Mouse (Mus musculus) spleen, adult 2 months (tissue): ENCODE results near the gene Gm49322.

Experiments
- CTCF ChIP-seq: fragments of 200-500 bp; IDR thresholded peaks from 2 replicates; pipeline ENCODE4 v1.5.1; 2011; ENCODE audit warnings: mild to moderate bottlenecking, inconsistent platforms; ENCODE audit not compliant: insufficient read depth, insufficient read length, insufficient replicate concordance; ENCODE audit errors: extremely low read depth
- POLR2A ChIP-seq: fragments of 200-500 bp; IDR thresholded peaks from 2 replicates; pipeline ENCODE4 v1.6.1; 2011; ENCODE audit warnings: low read depth, low read length, inconsistent platforms

DNA sequence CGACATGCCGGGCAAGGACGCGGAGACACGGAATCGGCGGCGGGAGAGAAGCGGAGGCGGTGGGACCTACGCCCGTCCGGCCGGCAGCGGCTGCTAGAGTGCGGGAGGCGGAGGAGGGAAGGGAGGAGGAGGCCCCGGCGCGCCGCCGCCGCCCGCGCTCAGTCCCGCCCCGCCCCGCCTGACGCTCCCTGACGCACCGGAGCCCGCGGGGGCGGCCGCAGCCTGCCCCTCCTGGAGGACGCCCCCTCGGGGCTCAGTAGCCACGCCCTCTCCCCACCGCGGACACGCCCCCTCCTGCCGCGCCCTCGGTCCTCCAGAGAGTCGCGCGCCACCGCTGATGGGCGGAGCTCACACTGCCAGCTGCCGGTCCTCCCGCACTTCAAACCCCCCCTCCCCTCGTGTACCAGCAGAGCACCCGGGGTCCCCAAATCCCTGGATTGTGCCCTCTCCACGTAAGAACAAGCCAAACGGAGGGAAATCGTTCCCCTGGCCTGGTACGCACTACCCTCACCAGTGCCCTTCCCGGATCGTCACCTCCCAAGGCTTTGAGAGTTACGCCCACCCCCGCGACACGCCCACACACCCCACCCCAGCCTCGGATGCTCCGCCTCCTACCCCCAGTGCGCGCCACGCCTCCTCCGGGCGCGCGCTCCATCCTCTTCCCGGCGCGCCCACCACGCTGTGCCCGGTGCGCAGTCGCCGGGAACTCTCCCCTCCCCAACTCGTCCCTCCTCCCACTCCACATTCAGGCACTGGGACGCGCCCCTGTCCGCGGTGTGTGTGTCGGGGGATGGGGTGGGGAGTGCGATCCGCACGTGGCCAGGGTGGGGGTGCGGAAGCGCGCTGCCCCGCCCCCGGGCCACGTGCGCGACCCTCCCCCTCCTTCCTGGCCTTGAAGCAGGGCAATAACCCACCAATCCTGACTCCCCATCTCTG lies 28.4 kb upstream of the Gm49322 start, which contains the start of gene Klf16:
- TF ChIP-seq CTCF (no peak), POLR2A (peak; percentile 55)
